Mouse (Mus musculus) megakaryocyte, embryonic 14.5 days (primary cell): ENCODE results near the gene Tmem108. TPM values are rescaled to one million over a fixed set of nuclear protein-coding genes. Genes with fewer than 3 reads are reported as not detected.

Experiments
- H3K27me3 ChIP-seq: replicated peaks from 2 replicates; pipeline ENCODE3; 2012; ENCODE audit warnings: inconsistent platforms
- H3K36me3 ChIP-seq: replicated peaks from 2 replicates; pipeline ENCODE3; 2012; ENCODE audit warnings: low read length, inconsistent platforms, mixed read lengths
- H3K4me1 ChIP-seq: 2 replicates; pipeline ENCODE4 v1.6.1; 2012; ENCODE audit warnings: inconsistent platforms
- H3K4me3 ChIP-seq: replicated peaks from 2 replicates; pipeline ENCODE3; 2012; ENCODE audit warnings: moderate library complexity, mild to moderate bottlenecking, inconsistent platforms
- H3K9me3 ChIP-seq: 2 replicates; pipeline ENCODE4 v1.6.1; 2012; ENCODE audit warnings: inconsistent platforms
- FLI1 ChIP-seq: IDR thresholded peaks from 2 replicates; pipeline ENCODE4 v1.6.1; 2012; ENCODE audit warnings: low read length, inconsistent platforms, mixed read lengths
- GATA1 ChIP-seq: IDR thresholded peaks from 3 replicates; pipeline ENCODE4 v1.6.1; 2012; ENCODE audit warnings: mixed read lengths, low read length, inconsistent platforms, borderline replicate concordance
- polyA plus RNA-seq: library from polyadenylated mRNA; stranded (reverse); fragments of >175 nt; gene quantifications from 2 replicates; pipeline ENCODE4 v1.2.3, GENCODE M21; 2012; ENCODE audit warnings: low replicate concordance; ENCODE audit not compliant: insufficient read depth

The Tmem108 gene
- polyA plus RNA-seq, 1 experiment: 0.23 TPM

DNA sequence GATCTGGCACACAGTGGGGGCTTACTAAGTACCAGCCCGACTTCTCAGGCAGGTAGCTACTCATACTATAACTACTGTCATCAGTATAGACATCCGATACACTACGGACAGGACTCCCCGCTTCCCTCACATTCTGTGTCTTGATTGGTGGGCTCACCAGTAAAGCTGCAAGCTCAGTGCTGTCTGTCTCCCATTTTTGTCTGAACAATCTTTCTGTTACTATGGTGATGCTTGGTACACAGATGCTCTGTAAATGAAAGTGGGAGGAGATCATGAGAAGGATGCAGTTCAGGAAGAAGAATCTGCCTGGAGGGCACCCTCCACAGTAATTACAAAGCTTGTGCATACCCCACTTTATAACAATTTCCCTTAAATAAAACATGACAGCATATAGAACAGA lies 176.8 kb downstream of the Tmem108 start:
- no peaks in the 10 kb centered on the region for H3K36me3 ChIP-seq
- peaks cover 2% of the 10 kb centered on the region for H3K27me3 ChIP-seq
- no peaks in the 10 kb centered on the region for H3K4me1 ChIP-seq
- no peak for TF ChIP-seq GATA1
- no peak for TF ChIP-seq FLI1
- no peak overlapping the region for H3K4me3 ChIP-seq
- H3K9me3 ChIP-seq: 0 out of 2 replicates have a peak, but pooled peaks cover 8% of the 10 kb centered on the region

DNA sequence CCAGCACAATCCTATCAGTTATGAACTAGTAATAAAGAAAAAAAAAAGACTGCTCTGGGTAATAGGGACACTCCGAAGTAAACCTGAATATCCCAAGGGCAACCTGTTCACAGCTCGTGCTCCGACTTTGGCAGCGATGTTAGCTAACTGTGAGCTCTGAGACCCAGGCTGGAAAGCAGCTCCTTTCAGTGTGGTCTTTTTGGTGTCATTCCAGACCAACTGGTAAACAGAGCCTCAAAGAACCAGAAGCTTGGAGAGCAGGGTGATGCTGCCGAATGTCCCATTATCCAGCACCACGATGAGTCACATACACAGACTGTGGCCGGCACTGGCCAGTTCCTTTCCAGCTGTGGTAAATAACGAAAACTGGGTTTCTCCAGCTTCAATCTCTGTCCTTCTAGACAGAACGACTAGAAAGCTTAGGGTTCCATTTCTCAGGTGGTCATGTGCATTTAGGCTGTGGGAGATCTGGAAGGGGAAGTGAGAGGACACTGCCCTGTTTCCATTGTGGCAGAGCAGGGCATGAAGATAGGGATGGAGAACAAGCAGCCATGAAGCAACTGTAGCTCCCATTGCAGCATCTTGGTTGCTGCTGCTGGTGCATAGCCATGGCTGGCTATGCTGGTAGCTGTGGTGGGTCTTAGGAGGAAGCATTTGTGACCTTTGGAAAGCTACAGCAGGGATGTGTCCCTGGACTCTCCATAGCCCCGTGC lies 179.2 kb downstream of the Tmem108 start:
- no peak overlapping the region for H3K4me3 ChIP-seq
- H3K4me1 ChIP-seq: no peaks in the 10 kb centered on the region
- H3K9me3 ChIP-seq: peaks cover 18% of the 10 kb centered on the region; the same call in 1 of the 2 replicates
- peaks cover 2% of the 10 kb centered on the region for H3K27me3 ChIP-seq
- TF ChIP-seq GATA1 (no peak), FLI1 (no peak)
- no peaks in the 10 kb centered on the region for H3K36me3 ChIP-seq

DNA sequence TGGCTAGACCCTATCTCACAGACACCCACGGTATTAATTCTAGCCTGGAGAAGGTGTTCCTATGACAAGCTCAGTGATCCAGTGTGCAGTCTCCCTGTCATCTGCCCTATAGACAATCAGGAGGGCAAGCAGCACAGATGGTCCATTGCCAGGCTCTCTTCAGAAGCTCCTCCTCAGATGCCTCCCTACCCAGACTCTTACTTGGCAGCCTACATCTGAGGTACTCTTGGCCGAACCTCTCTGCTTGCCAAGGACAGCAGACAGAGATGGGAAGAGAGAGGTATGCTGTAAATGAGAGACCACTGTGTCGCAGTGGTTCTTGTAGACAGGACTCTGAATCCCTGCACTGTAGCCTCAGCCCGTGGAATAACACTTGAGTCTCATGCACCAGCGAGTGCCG lies 181.0 kb downstream of the Tmem108 start:
- Histone ChIP-seq H3K4me1 (no peaks in the 10 kb centered on the region), H3K9me3 (peaks cover 18% of the 10 kb centered on the region; the same call in 1 of the 2 replicates), H3K36me3 (no peaks in the 10 kb centered on the region), H3K4me3 (no peak overlapping the region), H3K27me3 (peaks cover 2% of the 10 kb centered on the region)
- TF ChIP-seq FLI1 (no peak), GATA1 (no peak)

DNA sequence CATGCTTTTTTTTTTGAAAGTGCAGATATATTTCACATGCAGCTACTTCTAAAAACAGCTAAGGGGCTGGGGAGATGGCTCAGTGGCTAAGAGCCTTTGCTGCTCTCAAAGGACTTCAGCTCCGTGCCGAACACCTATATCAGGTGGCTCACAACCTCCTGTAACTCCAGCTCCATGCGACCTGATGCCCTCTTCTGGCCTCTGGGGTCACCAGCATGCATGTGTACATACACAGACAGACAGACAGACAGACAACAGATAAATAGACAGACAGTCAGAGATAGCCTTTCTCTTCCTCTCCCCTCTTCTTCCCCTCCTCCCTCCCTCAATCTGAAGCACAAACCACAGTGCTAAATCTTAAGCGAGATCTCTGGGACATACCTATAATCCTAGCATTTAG lies 181.5 kb downstream of the Tmem108 start:
- H3K27me3 ChIP-seq: peaks cover 2% of the 10 kb centered on the region

DNA sequence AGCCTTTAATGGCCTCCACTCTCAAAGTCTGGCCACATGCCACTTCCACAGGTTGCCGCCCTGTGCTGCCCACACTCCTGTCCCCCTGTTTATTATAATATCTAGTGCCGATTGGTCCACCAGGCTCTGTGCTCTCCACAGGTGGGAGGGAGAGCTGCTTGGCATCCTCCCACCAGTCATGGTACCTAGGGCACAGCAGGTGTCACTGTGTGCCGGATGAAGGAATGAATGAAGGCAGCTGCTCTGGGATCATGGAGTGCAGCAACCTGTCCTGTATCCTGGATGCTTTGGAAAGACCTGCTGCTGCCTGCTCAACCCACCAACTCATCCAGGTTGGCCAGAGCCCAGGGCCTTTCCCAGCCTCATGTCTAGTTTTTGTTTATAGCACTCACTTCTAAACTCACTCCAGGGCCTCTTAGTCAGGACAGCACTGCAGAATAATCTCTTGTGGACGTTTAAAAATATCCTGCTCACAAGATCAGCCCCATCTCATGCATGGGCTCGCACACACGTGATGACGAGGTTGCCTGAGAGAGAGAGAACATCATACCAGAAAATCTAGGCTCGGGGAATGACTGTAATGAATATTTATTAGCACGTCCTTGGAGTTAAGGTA lies 182.1 kb downstream of the Tmem108 start:
- TF ChIP-seq FLI1 (no peak), GATA1 (no peak)
- Histone ChIP-seq H3K36me3 (no peaks in the 10 kb centered on the region), H3K4me1 (no peaks in the 10 kb centered on the region), H3K9me3 (peaks cover 18% of the 10 kb centered on the region; the same call in 1 of the 2 replicates), H3K4me3 (no peak overlapping the region), H3K27me3 (no peaks in the 10 kb centered on the region)

More for the DNA sequence above, 181.5 kb downstream of the Tmem108 start:
- Histone ChIP-seq H3K36me3 (no peaks in the 10 kb centered on the region), H3K4me3 (no peak overlapping the region), H3K9me3 (peaks cover 18% of the 10 kb centered on the region; the same call in 1 of the 2 replicates), H3K4me1 (no peaks in the 10 kb centered on the region)
- TF ChIP-seq GATA1: no peak
- no peak for TF ChIP-seq FLI1

DNA sequence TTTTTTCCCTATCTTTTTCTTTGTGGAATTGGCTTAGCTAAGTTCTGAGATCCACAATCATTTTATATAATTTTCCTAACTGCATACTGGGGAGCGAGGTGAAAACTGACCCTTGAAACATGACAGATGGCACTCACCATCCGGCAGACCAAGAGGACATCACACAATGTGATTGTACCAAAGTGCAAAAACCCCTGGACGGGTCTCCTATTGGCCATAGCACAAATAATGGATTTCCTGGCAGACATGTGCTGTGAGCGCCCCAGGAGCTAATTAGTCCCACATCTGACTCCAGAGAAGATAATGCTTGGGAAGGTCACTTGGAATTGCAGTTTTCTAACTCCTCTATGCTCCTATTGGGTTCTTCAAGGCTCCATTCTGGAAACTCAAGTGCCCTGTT lies 183.9 kb downstream of the Tmem108 start:
- H3K36me3 ChIP-seq: no peaks in the 10 kb centered on the region
- no peak for TF ChIP-seq GATA1
- TF ChIP-seq FLI1: no peak
- H3K27me3 ChIP-seq: no peaks in the 10 kb centered on the region
- no peak overlapping the region for H3K4me3 ChIP-seq
- H3K9me3 ChIP-seq: peaks cover 18% of the 10 kb centered on the region; the same call in 1 of the 2 replicates
- no peaks in the 10 kb centered on the region for H3K4me1 ChIP-seq

DNA sequence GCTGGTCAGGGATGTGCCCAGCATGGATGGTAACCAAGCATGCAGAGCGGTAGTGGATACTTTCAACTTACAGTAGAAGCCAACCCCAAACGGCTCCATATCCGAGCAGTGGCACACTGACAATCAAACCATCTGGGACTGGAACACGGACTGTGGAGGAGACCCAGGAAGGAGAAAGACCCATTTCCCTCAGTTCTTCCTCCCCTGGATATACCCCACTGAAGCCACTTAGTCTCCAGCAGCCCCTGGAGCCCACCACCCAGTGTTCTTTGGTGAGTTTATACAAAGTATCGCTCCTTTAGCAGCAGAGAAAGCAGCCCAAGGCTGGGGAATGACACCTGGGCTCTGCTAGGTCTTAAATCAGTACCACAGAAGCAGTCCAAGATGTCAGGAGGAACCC lies 184.5 kb downstream of the Tmem108 start:
- no peaks in the 10 kb centered on the region for H3K36me3 ChIP-seq
- H3K27me3 ChIP-seq: no peaks in the 10 kb centered on the region
- H3K4me3 ChIP-seq: no peak overlapping the region
- TF ChIP-seq FLI1 (no peak), GATA1 (no peak)
- peaks cover 18% of the 10 kb centered on the region; the same call in 1 of the 2 replicates for H3K9me3 ChIP-seq
- H3K4me1 ChIP-seq: no peaks in the 10 kb centered on the region

DNA sequence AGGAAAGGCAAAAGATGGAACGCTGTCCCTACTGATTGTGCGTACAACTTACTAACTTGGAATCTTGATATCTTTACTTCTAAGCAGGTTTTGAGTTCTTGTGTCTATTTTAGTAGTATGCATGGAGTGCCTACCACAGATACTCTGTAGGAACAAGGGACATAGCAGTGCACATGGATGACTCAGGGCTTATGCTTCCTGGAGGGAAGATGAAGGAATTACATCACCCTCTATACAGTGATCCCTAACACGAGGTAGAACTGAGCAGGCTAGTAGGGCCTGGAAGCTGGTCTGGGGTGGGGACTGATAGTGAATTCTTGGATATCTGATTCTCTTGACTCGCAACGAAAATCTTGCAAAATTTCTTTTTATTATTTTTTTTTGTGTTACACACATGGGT lies 185.7 kb downstream of the Tmem108 start:
- H3K4me1 ChIP-seq: no peaks in the 10 kb centered on the region
- no peak for TF ChIP-seq GATA1
- no peak for TF ChIP-seq FLI1
- H3K9me3 ChIP-seq: peaks cover 18% of the 10 kb centered on the region; the same call in 1 of the 2 replicates
- no peaks in the 10 kb centered on the region for H3K27me3 ChIP-seq
- H3K4me3 ChIP-seq: no peak overlapping the region
- no peaks in the 10 kb centered on the region for H3K36me3 ChIP-seq

DNA sequence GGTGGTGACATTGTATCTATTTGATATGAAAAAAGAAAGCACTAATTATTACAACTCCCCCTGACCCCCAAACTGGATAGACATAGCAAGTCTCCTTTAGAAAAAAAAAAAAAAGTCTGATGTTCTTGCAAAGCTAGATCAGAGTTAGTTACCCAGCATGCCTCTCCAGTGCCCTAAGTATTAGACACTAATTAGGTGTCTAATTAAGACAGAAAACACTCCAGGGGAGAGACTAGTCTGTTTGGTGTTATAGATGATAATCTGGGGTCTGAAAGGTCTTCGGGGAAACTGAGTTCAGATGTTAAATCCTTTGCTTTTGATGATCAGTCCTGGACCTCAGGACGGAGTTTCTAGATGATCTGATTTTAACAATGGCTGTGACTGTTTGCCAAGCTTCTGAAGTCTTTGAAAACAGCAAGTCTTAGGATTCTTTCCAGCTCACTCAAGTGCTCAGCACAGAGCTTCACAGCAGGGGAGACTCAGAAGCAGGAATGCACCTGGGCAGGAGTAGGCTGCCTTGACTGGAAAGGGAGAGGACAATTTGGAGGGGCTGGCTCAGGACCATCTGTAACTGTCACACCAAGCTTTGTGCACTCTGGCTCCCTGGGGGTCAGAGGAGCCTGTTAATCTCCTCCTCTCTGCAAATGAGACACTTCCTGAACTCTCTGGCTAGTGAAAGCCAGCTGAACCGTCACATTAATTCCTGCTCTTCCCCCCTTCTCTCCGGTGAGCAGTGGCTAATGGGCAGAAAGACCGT lies 187.5 kb downstream of the Tmem108 start:
- no peak overlapping the region for H3K4me3 ChIP-seq
- H3K4me1 ChIP-seq: no peaks in the 10 kb centered on the region
- H3K9me3 ChIP-seq: peaks cover 7% of the 10 kb centered on the region; the same call in 1 of the 2 replicates
- no peaks in the 10 kb centered on the region for H3K36me3 ChIP-seq
- TF ChIP-seq GATA1: no peak
- TF ChIP-seq FLI1: no peak
- H3K27me3 ChIP-seq: no peaks in the 10 kb centered on the region
